Mouse (Mus musculus): ENCODE results near the gene Cadm4.
"Not testable (repeated sequence)": the region's sequence is repeated elsewhere in the genome, so short reads cannot be mapped to it uniquely, and the experiment has no call there.

Gene Cadm4

DNA sequence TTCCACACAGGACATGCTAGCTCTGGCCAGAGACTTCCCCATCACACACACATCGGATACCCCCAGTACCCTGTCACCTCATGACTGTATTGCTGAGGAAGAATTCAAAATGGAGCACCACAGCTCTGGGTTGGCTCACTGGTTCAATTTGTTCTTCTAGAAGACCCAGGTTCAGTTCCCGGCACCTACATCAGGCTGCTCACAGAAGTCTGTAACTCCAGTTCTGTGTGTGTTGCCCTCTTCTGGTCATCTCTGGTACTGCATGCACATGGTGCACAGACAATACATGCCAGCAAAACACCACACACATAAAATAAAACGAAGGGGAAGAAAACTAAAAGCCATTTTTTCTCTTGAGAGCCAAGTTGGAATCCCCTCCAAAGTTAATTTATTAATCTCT lies 12.7 kb upstream of the Cadm4 start:
- peak; percentile 38 for DNase-seq

DNA sequence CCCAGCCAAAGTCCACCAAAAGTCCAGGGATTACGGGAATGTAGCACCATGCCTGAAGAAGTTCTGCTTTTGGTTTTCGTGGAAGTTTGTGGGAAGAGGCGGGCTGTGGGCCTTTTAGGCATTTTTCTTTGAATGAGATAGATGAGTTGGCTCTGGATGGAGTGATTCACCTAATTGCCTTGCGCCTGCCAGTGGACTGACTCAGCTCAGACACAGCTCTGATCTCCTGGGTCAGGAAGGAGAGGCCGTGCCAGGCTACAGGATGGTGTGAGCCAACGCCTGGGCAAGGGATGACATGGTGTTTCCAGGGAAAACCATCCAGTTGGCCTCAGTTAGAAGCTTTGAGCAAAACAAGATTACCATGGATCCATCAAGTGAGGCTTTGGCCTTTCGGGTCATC lies 11.5 kb upstream of the Cadm4 start:
- no peak for DNase-seq

- no peak for DNase-seq
Measured at GRCm38 (mm10) chr7:24472442-24472841, 9.4 kb upstream of the Cadm4 start.

- DNase-seq: no peak
Measured at GRCm38 (mm10) chr7:24472937-24473336, 8.9 kb upstream of the Cadm4 start.

DNA sequence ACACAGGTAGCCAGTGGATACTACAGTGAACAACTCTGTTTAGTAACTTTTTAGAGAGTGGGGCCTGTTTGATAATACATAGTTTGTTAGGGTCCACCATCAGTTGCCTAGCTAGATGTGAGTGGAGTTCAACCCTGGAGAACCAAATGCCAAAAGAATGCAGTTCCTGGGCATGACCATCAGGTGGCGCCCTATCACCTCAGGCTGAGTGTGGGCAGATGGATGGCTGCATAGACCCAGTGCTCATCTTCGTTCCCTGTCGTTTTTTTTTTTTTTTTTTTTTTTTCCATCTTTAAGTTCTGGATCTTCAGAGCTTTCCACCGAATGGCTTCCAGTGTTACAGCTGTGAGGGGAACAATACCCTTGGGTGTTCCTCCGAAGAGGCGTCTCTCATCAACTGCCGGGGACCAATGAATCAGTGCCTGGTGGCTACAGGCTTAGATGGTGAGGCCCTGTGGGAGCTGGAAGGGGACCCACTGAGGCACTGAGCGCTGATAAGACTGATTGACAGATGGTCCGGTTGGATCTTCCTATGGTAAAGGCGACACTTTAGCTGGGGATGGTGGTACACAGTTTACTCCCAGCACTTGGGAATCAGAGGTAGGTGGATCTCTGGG lies 7.8 kb upstream of the Cadm4 start:
- DNase-seq: peak; percentile 77

- DNase-seq: peak; percentile 44
Measured at GRCm38 (mm10) chr7:24474811-24475506, 6.9 kb upstream of the Cadm4 start.

DNA sequence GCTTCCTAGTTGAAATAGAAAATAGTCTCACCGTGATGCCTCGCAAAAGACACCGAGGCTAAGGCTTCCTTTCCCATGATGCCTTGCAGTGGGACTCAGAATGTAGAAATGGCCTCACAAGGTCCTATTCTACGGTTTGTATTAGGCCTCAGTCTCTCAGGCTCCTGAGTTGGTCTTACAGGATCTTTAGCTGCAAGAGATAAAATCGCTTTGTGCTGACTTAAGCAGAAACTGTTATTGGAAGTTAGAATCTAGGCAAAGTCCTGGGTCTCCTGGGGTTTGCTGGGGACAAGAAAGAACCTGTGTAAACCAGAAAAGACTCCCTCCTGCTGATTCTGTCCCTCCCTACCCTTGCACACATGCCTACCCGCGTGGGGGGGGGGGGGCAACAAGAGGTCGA lies 5.5 kb upstream of the Cadm4 start:
- no peak for DNase-seq

GRCm38 (mm10) chr7:24476856-24477255 lies 5.0 kb upstream of the Cadm4 start:
- no peak for DNase-seq

DNA sequence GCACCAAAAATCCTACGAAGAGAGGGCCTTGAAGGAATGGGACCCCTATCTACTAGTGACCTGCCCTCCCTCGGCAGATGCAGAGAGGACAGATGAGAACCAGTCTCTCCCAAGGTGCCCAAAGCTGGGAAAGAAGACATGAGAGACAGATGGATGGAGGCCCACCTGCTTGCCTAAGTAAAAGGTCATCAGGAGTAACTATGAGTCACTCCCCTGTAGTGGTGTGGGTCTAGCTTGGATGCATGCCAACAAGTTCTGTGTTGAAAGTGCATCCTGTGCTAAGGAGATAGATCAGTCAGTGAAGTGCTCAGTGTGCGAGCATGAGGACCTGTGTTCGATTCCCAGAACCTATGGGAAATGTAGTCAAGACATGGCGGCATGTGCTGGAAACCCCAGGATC lies 2.9 kb upstream of the Cadm4 start:
- no peak for DNase-seq

DNA sequence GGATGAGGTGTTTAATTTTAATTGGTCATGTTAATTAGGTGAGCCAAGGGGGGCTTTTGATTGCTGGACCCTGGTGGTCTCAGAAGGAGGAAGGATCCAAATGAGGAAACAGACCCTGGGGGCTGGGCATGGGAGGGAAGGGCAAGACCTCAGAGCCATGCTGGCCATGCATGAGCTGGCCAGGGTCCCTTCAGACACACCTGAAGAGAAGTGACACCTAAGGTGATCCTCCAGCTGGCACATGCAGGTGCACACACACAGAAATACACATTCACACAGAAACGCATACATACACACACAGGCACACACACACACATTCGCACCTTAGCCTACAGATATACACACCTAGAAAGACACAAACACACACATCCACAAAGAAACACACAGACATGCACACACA lies 2.1 kb upstream of the Cadm4 start:
- no peak for DNase-seq

- no peak for DNase-seq
Measured at GRCm38 (mm10) chr7:24480121-24480941, 1.5 kb upstream of the Cadm4 start.

DNA sequence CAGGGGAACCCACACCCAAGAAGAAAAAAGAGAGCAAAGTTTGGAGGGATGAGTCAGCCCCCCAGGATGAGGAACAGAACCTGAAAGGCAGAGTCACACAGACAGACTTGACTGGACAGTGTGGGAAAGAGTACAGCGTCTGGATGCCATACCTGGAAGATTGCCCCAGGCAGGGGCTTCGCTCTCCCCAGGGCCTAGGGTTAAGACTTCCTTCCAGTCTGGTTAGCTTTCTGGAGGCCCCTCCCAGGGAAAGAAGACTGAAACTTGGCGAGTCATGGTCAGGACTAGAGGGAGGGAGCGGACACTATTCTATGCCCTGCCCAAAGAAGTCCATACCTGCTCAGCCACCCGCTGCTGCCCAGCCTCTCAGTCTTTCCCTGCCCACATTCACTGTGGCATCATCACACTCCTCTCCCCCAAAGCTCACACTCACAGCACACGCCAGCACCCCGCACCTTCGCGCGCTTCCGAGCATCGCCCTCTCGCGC lies 793 bp upstream of the Cadm4 start:
- DNase-seq: no peak

DNA sequence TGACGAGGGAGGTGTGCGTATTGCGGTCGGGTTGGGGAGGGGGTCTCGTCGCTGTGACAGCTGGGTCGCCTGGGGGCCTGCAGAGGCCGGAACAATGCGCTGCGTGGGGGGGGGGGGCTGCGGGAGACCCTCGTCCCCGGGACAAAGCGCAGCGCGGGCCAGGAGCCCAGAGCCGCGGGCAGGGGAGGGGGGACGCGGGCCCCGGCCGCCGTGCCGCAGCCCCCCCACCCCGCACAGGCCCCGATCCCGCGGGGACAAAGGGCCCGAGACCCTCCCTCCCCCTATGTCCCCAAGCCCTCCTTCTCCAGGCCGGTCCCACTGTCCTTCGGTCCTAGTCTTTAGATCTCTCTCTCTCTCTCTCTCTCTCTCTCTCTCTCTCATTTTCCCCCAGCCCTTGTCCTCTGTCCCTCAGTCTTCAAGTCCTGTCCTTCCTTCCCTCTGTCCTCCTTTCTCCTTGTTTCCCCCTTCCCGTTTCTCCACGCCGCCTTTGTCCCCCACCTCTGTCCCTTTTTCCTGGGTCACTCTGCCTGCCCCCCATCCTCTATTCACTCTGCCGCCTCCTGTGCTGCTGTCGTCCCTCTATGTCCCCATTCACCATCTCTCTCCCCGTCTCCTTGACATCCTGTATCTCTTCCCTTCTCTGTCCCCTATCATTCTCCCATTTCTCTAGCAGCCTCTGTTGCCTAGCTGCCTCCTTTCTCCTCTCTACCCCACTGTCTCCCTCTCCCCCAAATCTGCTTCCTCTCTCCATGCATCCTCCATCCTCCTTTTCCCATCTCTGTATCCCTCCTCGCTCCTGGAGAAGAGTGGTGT lies 591 bp downstream of the Cadm4 start:
- DNase-seq: no peak

DNA sequence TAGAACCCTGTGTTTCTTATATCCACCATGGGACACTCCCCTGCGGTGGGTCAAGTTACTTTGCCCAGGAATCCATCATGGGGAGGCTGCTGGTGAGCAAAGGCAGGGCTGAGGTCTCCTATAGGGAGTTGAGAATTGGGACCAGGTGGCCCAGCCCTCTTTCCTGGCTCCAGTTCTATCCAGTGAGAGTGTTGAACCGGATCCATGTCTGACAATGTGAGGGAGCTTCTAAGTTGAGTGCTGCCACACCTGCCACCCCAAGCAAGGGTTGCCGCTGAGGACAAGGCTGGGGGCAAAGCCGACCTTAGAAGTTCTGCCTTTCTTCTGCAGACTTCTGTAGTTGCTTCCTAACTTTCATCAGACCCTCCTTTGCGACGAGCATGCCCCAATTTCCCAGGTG lies 1.5 kb downstream of the Cadm4 start:
- DNase-seq: not testable (repeated sequence)

DNA sequence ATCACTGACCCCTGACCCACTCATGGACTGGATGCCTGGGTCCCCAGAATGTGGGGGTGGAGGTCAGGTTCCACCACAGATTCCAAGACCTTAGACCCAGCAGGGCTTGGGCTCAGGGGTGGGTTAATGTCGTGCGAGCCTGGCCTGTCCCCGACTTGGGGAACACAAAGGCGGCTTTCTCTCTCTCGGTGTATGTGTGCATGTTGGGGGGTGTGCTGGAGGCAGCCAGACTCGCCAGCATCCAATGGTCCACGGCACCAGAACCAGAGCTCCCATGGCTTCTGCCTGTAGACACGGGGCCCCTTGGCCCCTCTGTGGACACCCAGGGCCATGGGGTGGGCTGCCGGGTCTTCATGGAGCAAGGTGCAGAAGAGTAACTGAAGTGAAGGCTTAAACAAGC lies 3.7 kb downstream of the Cadm4 start:
- no peak for DNase-seq

- no peak for DNase-seq
Measured at GRCm38 (mm10) chr7:24486654-24487130, 4.9 kb downstream of the Cadm4 start.

GRCm38 (mm10) chr7:24487403-24487802 lies 5.6 kb downstream of the Cadm4 start:
- DNase-seq: no peak

GRCm38 (mm10) chr7:24488303-24488702 lies 6.5 kb downstream of the Cadm4 start:
- DNase-seq: no peak

DNA sequence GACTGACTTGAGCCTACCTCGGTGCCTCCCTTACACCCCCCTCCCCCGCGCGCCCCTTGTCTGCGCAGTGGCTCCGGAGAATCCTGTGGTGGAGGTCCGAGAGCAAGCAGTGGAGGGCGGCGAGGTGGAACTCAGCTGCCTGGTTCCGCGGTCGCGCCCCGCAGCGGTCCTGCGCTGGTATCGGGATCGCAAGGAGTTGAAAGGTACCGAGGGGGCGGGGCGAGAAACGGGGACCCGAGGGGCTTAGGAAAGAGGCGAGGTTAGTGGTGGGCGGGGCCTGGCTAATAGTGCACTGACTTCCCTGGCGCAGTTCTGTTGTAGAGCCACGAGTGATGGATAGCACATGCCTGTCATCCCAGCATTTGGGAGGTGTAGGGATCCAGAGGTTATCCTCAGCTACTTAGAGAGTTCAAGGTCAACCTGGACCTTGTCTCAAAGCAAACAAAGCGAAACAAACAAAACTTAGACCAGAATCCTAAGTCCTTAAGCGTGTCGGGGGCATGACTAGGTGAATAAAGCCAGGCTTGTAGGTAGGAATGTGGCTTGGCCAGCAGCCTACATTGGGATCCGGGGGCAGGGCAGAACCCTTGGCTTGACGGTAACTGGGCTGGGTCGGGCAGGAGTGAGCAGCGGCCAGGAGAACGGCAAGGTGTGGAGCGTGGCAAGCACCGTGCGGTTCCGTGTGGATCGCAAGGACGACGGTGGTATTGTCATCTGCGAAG lies 18.2 kb downstream of the Cadm4 start:
- no peak for DNase-seq

DNA sequence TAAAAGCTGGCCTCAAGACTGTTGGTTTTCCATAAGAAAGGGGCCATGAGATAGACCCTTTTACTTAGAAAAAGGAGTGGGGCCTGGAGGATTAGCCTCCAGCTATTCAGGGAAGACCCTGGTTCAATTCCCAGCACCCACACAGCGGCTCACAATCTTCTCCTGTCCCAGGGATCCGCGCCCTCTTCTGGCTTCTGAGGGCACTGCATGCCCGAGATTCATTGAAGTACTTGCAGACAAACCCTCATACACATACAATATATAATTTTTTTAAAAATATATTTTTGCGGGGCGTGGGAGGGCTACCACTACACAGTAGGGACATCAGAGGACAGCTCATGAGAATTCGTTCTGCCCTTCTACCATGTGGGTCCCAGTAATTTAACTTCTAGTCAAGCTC lies 19.1 kb downstream of the Cadm4 start:
- peak; percentile 51 for DNase-seq

- peak; percentile 41 for DNase-seq
Measured at GRCm38 (mm10) chr7:24501492-24501891, 19.7 kb downstream of the Cadm4 start.

GRCm38 (mm10) chr7:24504004-24504403 lies 22.2 kb downstream of the Cadm4 start:
- DNase-seq: no peak

Measured in lung, postnatal 10 days (tissue).